Mouse (Mus musculus): ENCODE results near the gene Gm45062. TPM values are rescaled to one million over a fixed set of nuclear protein-coding genes. Genes with fewer than 3 reads are reported as not detected.

Gene Gm45062
- polyA plus RNA-seq, 1 experiment from 2014 or later: 14.7 TPM

- Histone ChIP-seq H3K27ac (ENCODE audit: low read length) (no peak overlapping the region), H3K9me3 (ENCODE audit: low read length) (no peaks in the 10 kb centered on the region), H3K36me3 (ENCODE audit: insufficient read depth, low read length) (no peaks in the 10 kb centered on the region), H3K27me3 (ENCODE audit: insufficient read depth, low read length) (no peaks in the 10 kb centered on the region), H3K4me3 (ENCODE audit: low read length) (no peak overlapping the region), H3K9ac (replicated peaks; ENCODE audit: low read length) (no peak overlapping the region), H3K4me1 (ENCODE audit: insufficient read depth, low read length) (peaks cover 7% of the 10 kb centered on the region; the same call in 1 of the 2 replicates), H3K4me2 (replicated peaks; ENCODE audit: low read depth, low read length) (no peak overlapping the region)
- no peak for ATAC-seq (ENCODE audit: low FRiP score, low TSS enrichment)
- WGBS: 49% methylated on average over 5 of the region's 5 CpGs
Observed at GRCm38 (mm10) chr6:8421421-8421820, 162.2 kb downstream of the Gm45062 start.

GRCm38 (mm10) chr6:8421959-8422581, 162.8 kb downstream of the Gm45062 start:
- 76% methylated on average over 10 of the region's 10 CpGs for WGBS
- H3K36me3 ChIP-seq (ENCODE audit: insufficient read depth, low read length): no peaks in the 10 kb centered on the region
- H3K27me3 ChIP-seq (ENCODE audit: insufficient read depth, low read length): no peaks in the 10 kb centered on the region

GRCm38 (mm10) chr6:8423142-8423541, 163.9 kb downstream of the Gm45062 start:
- Histone ChIP-seq H3K4me3 (ENCODE audit: low read length) (no peak overlapping the region), H3K9ac (replicated peaks; ENCODE audit: low read length) (no peak overlapping the region), H3K4me2 (replicated peaks; ENCODE audit: low read depth, low read length) (no peak overlapping the region), H3K9me3 (ENCODE audit: low read length) (no peaks in the 10 kb centered on the region), H3K27me3 (ENCODE audit: insufficient read depth, low read length) (no peaks in the 10 kb centered on the region), H3K4me1 (ENCODE audit: insufficient read depth, low read length) (peaks cover 7% of the 10 kb centered on the region; the same call in 1 of the 2 replicates), H3K36me3 (ENCODE audit: insufficient read depth, low read length) (no peaks in the 10 kb centered on the region), H3K27ac (ENCODE audit: low read length) (no peak overlapping the region)
- ATAC-seq (ENCODE audit: low FRiP score, low TSS enrichment): no peak
- 88% methylated on average over 2 of the region's 2 CpGs for WGBS

More at GRCm38 (mm10) chr6:8421959-8422581, 162.8 kb downstream of the Gm45062 start:
- H3K27ac ChIP-seq (ENCODE audit: low read length): no peak overlapping the region
- H3K4me2 ChIP-seq (replicated peaks; ENCODE audit: low read depth, low read length): no peak overlapping the region
- no peak for ATAC-seq (ENCODE audit: low FRiP score, low TSS enrichment)
- H3K4me1 ChIP-seq (ENCODE audit: insufficient read depth, low read length): peaks cover 7% of the 10 kb centered on the region; the same call in 1 of the 2 replicates
- H3K4me3 ChIP-seq (ENCODE audit: low read length): no peak overlapping the region
- H3K9ac ChIP-seq (replicated peaks; ENCODE audit: low read length): no peak overlapping the region
- H3K9me3 ChIP-seq (ENCODE audit: low read length): no peaks in the 10 kb centered on the region

- no peak for ATAC-seq (ENCODE audit: low FRiP score, low TSS enrichment)
- WGBS: 67% methylated on average over 5 of the region's 5 CpGs
- H3K27me3 ChIP-seq (ENCODE audit: insufficient read depth, low read length): no peaks in the 10 kb centered on the region
- H3K4me1 ChIP-seq (ENCODE audit: insufficient read depth, low read length): no peaks in the 10 kb centered on the region
- H3K9ac ChIP-seq (replicated peaks; ENCODE audit: low read length): no peak overlapping the region
- no peak overlapping the region for H3K27ac ChIP-seq (ENCODE audit: low read length)
- H3K4me2 ChIP-seq (replicated peaks; ENCODE audit: low read depth, low read length): no peak overlapping the region
- H3K36me3 ChIP-seq (ENCODE audit: insufficient read depth, low read length): no peaks in the 10 kb centered on the region
- no peaks in the 10 kb centered on the region for H3K9me3 ChIP-seq (ENCODE audit: low read length)
- no peak overlapping the region for H3K4me3 ChIP-seq (ENCODE audit: low read length)
Observed at GRCm38 (mm10) chr6:8427692-8428091, 168.4 kb downstream of the Gm45062 start.

GRCm38 (mm10) chr6:8430610-8431234, 171.5 kb downstream of the Gm45062 start:
- ATAC-seq (ENCODE audit: low FRiP score, low TSS enrichment): no peak
- H3K9me3 ChIP-seq (ENCODE audit: low read length): no peaks in the 10 kb centered on the region
- no peak overlapping the region for H3K27ac ChIP-seq (ENCODE audit: low read length)
- no peaks in the 10 kb centered on the region for H3K27me3 ChIP-seq (ENCODE audit: insufficient read depth, low read length)
- WGBS: 88% methylated on average over 9 of the region's 9 CpGs
- no peaks in the 10 kb centered on the region for H3K4me1 ChIP-seq (ENCODE audit: insufficient read depth, low read length)
- H3K9ac ChIP-seq (replicated peaks; ENCODE audit: low read length): no peak overlapping the region
- no peak overlapping the region for H3K4me2 ChIP-seq (replicated peaks; ENCODE audit: low read depth, low read length)
- H3K4me3 ChIP-seq (ENCODE audit: low read length): no peak overlapping the region
- no peaks in the 10 kb centered on the region for H3K36me3 ChIP-seq (ENCODE audit: insufficient read depth, low read length)

- Histone ChIP-seq H3K27me3 (ENCODE audit: insufficient read depth, low read length) (no peaks in the 10 kb centered on the region), H3K27ac (ENCODE audit: low read length) (no peak overlapping the region), H3K9me3 (ENCODE audit: low read length) (no peaks in the 10 kb centered on the region), H3K9ac (replicated peaks; ENCODE audit: low read length) (no peak overlapping the region), H3K4me1 (ENCODE audit: insufficient read depth, low read length) (no peaks in the 10 kb centered on the region), H3K4me2 (replicated peaks; ENCODE audit: low read depth, low read length) (no peak overlapping the region), H3K36me3 (ENCODE audit: insufficient read depth, low read length) (no peaks in the 10 kb centered on the region), H3K4me3 (ENCODE audit: low read length) (no peak overlapping the region)
- WGBS: 92% methylated on average over 9 of the region's 9 CpGs
- no peak for ATAC-seq (ENCODE audit: low FRiP score, low TSS enrichment)
Observed at GRCm38 (mm10) chr6:8433179-8433578, 173.9 kb downstream of the Gm45062 start.

GRCm38 (mm10) chr6:8437937-8438336, 178.7 kb downstream of the Gm45062 start:
- H3K9me3 ChIP-seq (ENCODE audit: low read length): no peaks in the 10 kb centered on the region
- no peak for ATAC-seq (ENCODE audit: low FRiP score, low TSS enrichment)
- H3K9ac ChIP-seq (replicated peaks; ENCODE audit: low read length): no peak overlapping the region
- no peaks in the 10 kb centered on the region for H3K4me1 ChIP-seq (ENCODE audit: insufficient read depth, low read length)
- no peak overlapping the region for H3K4me3 ChIP-seq (ENCODE audit: low read length)
- no peaks in the 10 kb centered on the region for H3K27me3 ChIP-seq (ENCODE audit: insufficient read depth, low read length)
- H3K36me3 ChIP-seq (ENCODE audit: insufficient read depth, low read length): no peaks in the 10 kb centered on the region
- no peak overlapping the region for H3K27ac ChIP-seq (ENCODE audit: low read length)
- H3K4me2 ChIP-seq (replicated peaks; ENCODE audit: low read depth, low read length): no peak overlapping the region
- 89% methylated on average over 3 of the region's 3 CpGs for WGBS

- H3K4me3 ChIP-seq (ENCODE audit: low read length): no peak overlapping the region
- H3K9me3 ChIP-seq (ENCODE audit: low read length): no peaks in the 10 kb centered on the region
- H3K4me1 ChIP-seq (ENCODE audit: insufficient read depth, low read length): peaks cover 2% of the 10 kb centered on the region; the same call in 1 of the 2 replicates
- H3K27me3 ChIP-seq (ENCODE audit: insufficient read depth, low read length): no peaks in the 10 kb centered on the region
- 92% methylated on average over 3 of the region's 3 CpGs for WGBS
- no peaks in the 10 kb centered on the region for H3K36me3 ChIP-seq (ENCODE audit: insufficient read depth, low read length)
- no peak overlapping the region for H3K9ac ChIP-seq (replicated peaks; ENCODE audit: low read length)
- no peak for ATAC-seq (ENCODE audit: low FRiP score, low TSS enrichment)
- H3K4me2 ChIP-seq (replicated peaks; ENCODE audit: low read depth, low read length): no peak overlapping the region
- H3K27ac ChIP-seq (ENCODE audit: low read length): no peak overlapping the region
Observed at GRCm38 (mm10) chr6:8441814-8442213, 182.6 kb downstream of the Gm45062 start.

- peak; percentile 65; the same call in 1 of the 2 replicates for ATAC-seq (ENCODE audit: low FRiP score, low TSS enrichment)
- H3K4me2 ChIP-seq (replicated peaks; ENCODE audit: low read depth, low read length): no peak overlapping the region
- H3K9me3 ChIP-seq (ENCODE audit: low read length): no peaks in the 10 kb centered on the region
- H3K27me3 ChIP-seq (ENCODE audit: insufficient read depth, low read length): no peaks in the 10 kb centered on the region
- H3K36me3 ChIP-seq (ENCODE audit: insufficient read depth, low read length): no peaks in the 10 kb centered on the region
- WGBS: 36% methylated on average over 5 of the region's 5 CpGs
- H3K4me3 ChIP-seq (ENCODE audit: low read length): no peak overlapping the region
- no peak overlapping the region for H3K9ac ChIP-seq (replicated peaks; ENCODE audit: low read length)
- H3K27ac ChIP-seq (ENCODE audit: low read length): 0 out of 2 replicates have a peak overlapping the region, but pooled peaks have one; percentile 2
- H3K4me1 ChIP-seq (ENCODE audit: insufficient read depth, low read length): peaks cover 4% of the 10 kb centered on the region; the same call in 1 of the 2 replicates
Observed at GRCm38 (mm10) chr6:8446786-8447185, 187.5 kb downstream of the Gm45062 start.

- Histone ChIP-seq H3K4me1 (ENCODE audit: insufficient read depth, low read length) (no peaks in the 10 kb centered on the region), H3K9me3 (ENCODE audit: low read length) (no peaks in the 10 kb centered on the region), H3K4me3 (ENCODE audit: low read length) (no peak overlapping the region), H3K9ac (replicated peaks; ENCODE audit: low read length) (no peak overlapping the region), H3K4me2 (replicated peaks; ENCODE audit: low read depth, low read length) (no peak overlapping the region), H3K27me3 (ENCODE audit: insufficient read depth, low read length) (no peaks in the 10 kb centered on the region), H3K36me3 (ENCODE audit: insufficient read depth, low read length) (no peaks in the 10 kb centered on the region), H3K27ac (ENCODE audit: low read length) (no peak overlapping the region)
- ATAC-seq (ENCODE audit: low FRiP score, low TSS enrichment): no peak
- WGBS: 88% methylated on average over 5 of the region's 5 CpGs
Observed at GRCm38 (mm10) chr6:8455599-8455998, 196.3 kb downstream of the Gm45062 start.
